Mouse (Mus musculus) testis, adult 2 months (tissue): ENCODE measurements at regions not wholly inside any gene's neighbourhood (a gene's known extent, or its start where the extent isn't known, plus 50 kb on each side); places are given as distances from the start of the nearest gene placed in this dataset.

Source experiments
- H3K27ac ChIP-seq: fragments of 200-500 bp; 2 replicates; pipeline ENCODE4 v1.5.1; 2012; ENCODE audit warnings: low read depth, low read length; ENCODE audit not compliant: control insufficient read depth, insufficient read depth
- H3K27me3 ChIP-seq: fragments of 200-500 bp; 2 replicates; pipeline ENCODE4 v1.6.1; 2012; ENCODE audit warnings: mild to moderate bottlenecking, low read length, moderate library complexity; ENCODE audit not compliant: control insufficient read depth, insufficient read depth
- H3K36me3 ChIP-seq: fragments of 200-500 bp; 2 replicates; pipeline ENCODE4 v1.6.1; 2012; ENCODE audit warnings: mild to moderate bottlenecking, low read length; ENCODE audit not compliant: control insufficient read depth, insufficient read depth
- H3K4me1 ChIP-seq: fragments of 200-500 bp; 2 replicates; pipeline ENCODE4 v1.6.1; 2012; ENCODE audit warnings: low read length; ENCODE audit not compliant: control insufficient read depth, insufficient read depth
- H3K4me3 ChIP-seq: fragments of 200-500 bp; 2 replicates; pipeline ENCODE4 v1.5.1; 2012; ENCODE audit warnings: low read depth, mild to moderate bottlenecking, low read length, moderate library complexity, mixed read lengths; ENCODE audit not compliant: control insufficient read depth
- CTCF ChIP-seq: fragments of 200-500 bp; IDR thresholded peaks from 2 replicates; pipeline ENCODE4 v1.5.1; 2012; ENCODE audit warnings: low read depth, mild to moderate bottlenecking, inconsistent platforms, low read length, moderate library complexity; ENCODE audit not compliant: control insufficient read depth, insufficient read depth, insufficient replicate concordance
- POLR2A ChIP-seq: fragments of 200-500 bp; IDR thresholded peaks from 2 replicates; pipeline ENCODE4 v1.6.1; 2012; ENCODE audit warnings: low read depth, mild to moderate bottlenecking, inconsistent platforms, low read length, moderate library complexity; ENCODE audit not compliant: control insufficient read depth

DNA sequence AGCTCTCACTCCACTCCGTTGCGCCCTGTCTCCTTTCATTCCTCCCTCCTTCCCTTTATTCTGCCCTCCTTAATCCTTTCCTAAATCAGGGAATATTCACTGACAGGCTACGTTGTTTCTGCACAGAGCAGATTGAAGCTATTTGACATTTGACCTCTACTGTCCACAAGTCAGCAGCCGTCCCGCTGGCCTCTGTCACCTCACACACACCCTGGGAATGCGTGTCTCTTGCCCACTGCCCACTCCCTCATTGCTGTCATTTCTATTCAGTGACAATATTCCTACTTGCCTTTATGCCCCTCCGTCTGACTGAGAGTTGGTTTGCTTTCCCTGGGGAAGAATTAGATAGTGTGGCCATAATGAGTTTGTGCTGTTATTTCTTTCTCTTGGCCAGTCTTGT is 188.1 kb upstream of the 1700012A03Rik start:
- no peaks in the 10 kb centered on the region for H3K27me3 ChIP-seq
- H3K27ac ChIP-seq = no peak overlapping the region
- H3K4me1 ChIP-seq = no peaks in the 10 kb centered on the region
- no peak for TF ChIP-seq POLR2A
- TF ChIP-seq CTCF = no peak
- H3K4me3 ChIP-seq = no peak overlapping the region
- H3K36me3 ChIP-seq = no peaks in the 10 kb centered on the region

DNA sequence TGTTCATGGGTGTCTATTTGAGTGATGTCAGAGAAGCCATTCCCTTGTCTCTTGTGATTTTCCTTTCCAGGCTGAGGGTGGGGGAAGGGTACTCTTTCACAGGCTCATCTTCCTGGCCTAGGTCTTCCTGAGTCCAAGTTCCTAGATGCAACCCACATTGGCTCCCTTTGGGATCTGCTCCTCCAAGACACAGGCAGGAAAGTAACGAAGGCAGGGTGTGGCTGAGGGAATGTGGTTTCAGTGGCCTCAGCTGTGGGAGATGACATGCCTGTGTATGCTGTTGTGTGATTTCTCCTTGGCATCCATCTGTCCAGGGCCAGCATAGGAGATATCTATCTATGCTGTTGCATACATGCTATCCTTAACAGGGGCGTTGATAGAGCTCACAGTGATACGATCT is 190.4 kb upstream of the 1700012A03Rik start:
- Histone ChIP-seq H3K27me3 (no peaks in the 10 kb centered on the region), H3K4me1 (no peaks in the 10 kb centered on the region), H3K27ac (no peak overlapping the region), H3K4me3 (no peak overlapping the region), H3K36me3 (no peaks in the 10 kb centered on the region)
- TF ChIP-seq POLR2A = no peak
- TF ChIP-seq CTCF = no peak

DNA sequence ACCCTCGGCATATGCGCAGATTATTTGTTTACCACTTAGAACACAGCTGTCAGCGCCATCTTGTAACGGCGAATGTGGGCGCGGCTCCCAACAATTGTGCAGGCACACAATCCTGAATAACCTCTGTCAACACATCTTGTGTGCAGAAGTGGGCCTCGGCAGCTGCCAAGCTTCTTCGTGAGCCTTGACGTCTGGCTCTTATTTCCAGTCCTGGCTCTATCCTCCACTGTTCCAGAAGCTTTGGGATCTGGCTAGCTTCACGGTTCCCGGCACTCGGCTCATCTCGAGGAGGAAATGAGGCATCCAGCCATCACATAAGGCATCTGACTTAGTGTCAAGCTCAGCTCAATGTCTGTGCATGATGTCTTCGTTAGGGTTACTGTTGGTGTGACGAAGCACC is 195.8 kb upstream of the 1700012A03Rik start:
- no peak for TF ChIP-seq POLR2A
- TF ChIP-seq CTCF = no peak
- no peak overlapping the region for H3K4me3 ChIP-seq
- H3K27me3 ChIP-seq = no peaks in the 10 kb centered on the region
- H3K36me3 ChIP-seq = no peaks in the 10 kb centered on the region
- H3K4me1 ChIP-seq = no peaks in the 10 kb centered on the region
- no peak overlapping the region for H3K27ac ChIP-seq

DNA sequence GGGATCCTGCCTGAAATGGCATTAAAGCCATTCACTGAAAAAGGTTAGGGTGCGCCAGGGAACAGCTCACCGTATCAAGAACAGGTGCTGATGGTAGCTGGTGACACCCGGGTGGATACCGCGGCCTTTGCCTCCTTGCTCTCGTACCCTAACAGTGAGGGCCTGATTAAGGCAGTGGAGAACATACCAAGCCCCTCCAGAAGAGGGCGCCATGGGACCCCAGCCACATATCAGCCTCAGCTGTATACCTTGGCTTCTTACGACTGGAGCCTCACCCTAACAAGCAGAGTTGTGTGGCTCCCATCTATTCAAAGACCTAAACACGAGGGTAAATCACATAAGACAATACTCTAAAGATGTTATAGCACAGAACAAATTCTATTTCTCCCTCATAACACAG is 203.7 kb upstream of the 1700012A03Rik start:
- no peaks in the 10 kb centered on the region for H3K27me3 ChIP-seq
- TF ChIP-seq POLR2A = no peak
- TF ChIP-seq CTCF = peak; percentile 60; the same call in 1 of the 2 replicates
- no peaks in the 10 kb centered on the region for H3K36me3 ChIP-seq
- no peak overlapping the region for H3K4me3 ChIP-seq
- H3K4me1 ChIP-seq = no peaks in the 10 kb centered on the region
- H3K27ac ChIP-seq = no peak overlapping the region

DNA sequence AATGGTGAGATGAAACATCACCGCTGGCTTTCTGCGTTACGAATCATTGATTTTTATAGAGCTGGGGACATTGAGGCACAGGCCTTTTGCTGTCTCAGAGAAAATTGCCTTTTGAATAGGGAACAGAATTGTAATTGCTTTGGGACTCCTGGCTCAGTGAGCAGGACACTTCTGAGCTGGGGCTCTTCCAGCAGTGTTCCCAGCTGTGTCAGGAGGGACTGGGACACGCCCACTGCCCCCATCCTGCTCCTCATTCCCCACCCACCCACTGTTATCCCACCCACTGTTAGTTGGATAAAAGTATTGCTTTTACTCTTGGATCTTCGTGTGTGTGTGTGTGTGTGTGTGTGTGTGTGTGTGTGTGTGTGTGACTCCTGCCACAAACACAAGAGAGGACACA is 204.4 kb upstream of the 1700012A03Rik start:
- Histone ChIP-seq H3K4me3 (no peak overlapping the region), H3K27ac (no peak overlapping the region), H3K36me3 (no peaks in the 10 kb centered on the region), H3K4me1 (no peaks in the 10 kb centered on the region), H3K27me3 (no peaks in the 10 kb centered on the region)
- no peak for TF ChIP-seq POLR2A
- TF ChIP-seq CTCF = no peak

DNA sequence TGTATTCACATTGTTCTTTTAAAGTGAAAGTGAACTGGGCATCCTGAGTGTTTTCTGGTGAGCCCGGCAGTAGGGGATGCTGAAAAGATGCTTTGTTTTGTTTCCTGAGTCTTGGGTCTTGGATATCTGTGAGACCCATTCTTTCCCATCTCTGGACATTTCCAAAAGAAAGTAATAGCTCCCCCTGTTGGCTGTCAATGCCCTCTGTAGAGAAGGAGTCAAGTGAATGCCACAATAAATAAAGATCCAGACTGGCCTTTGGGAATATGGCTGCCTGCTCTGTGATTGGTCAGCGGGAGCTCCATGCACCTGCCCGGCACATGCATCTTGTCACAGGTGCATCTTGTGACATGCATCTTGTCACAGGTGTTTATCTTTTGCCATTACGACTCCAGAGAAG is 209.4 kb upstream of the 1700012A03Rik start:
- Histone ChIP-seq H3K27ac (no peak overlapping the region), H3K4me3 (no peak overlapping the region), H3K27me3 (no peaks in the 10 kb centered on the region), H3K36me3 (no peaks in the 10 kb centered on the region), H3K4me1 (no peaks in the 10 kb centered on the region)
- no peak for TF ChIP-seq POLR2A
- TF ChIP-seq CTCF = no peak

DNA sequence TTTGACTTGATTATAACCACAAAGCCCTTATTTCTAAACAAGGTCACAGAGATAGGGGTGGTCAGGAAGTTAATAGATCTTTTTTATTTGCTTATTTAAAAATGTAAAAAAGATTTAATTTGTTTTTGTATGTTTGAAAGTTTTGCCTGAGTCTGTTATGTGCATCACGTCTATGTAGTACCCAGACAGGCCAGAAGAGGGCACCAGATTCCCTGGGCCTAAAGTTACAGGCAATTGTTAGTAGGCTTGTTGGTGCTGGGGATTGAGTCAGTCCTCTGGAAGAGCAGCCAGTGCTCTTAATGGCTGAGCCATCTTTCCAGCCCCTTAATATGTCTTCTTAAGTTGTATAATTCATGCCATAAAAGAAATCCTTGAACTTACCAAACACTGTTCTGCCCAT is 211.5 kb upstream of the 1700012A03Rik start:
- Histone ChIP-seq H3K4me3 (no peak overlapping the region), H3K27me3 (no peaks in the 10 kb centered on the region), H3K36me3 (no peaks in the 10 kb centered on the region), H3K4me1 (no peaks in the 10 kb centered on the region), H3K27ac (no peak overlapping the region)
- TF ChIP-seq CTCF (peak; percentile 44; the same call in 1 of the 2 replicates), POLR2A (no peak)

DNA sequence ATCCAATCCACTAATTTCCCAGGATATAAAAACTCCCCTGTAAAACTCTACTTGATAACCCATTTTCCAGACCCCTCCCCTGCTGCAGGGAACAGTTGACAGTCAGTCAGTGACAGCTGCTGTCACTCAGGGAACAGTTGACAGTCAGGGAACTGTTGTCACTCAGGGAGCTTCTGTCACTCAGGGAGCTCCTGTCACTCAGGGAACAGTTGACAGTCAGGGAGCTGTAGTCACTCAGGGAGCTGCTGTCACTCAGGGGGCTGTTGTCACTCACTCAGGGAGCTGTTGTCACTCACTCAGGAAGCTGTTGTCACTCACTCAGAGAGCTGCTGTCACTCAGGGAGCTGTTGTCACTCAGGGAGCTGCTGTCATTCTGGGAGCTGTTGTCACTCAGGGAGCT is 214.3 kb upstream of the 1700012A03Rik start:
- Histone ChIP-seq H3K36me3 (no peaks in the 10 kb centered on the region), H3K27me3 (no peaks in the 10 kb centered on the region), H3K27ac (no peak overlapping the region), H3K4me1 (no peaks in the 10 kb centered on the region), H3K4me3 (no peak overlapping the region)
- TF ChIP-seq CTCF = no peak
- TF ChIP-seq POLR2A = no peak
